Mouse (Mus musculus): Measurements from ENCODE around the gene Rab3d. TPM values are rescaled to one million over a fixed set of nuclear protein-coding genes. Genes with fewer than 3 reads are reported as not detected.
A peak's percentile ranks its signal among the peaks of the same experiment; 100 is the strongest.

Gene Rab3d
- total and polyA plus RNA-seq, 3 experiments = 22.9 to 44.2 TPM; not detected in 1

- TF ChIP-seq USF2 (IDR thresholded peaks at IDR 0.05; ENCODE audit: borderline replicate concordance in 1 of 2, insufficient read depth in 1 of 2, low read depth in 1 of 2, low read length in 2 of 2) (no peak), CHD1 (IDR thresholded peaks at IDR 0.05; ENCODE audit: low read depth, low read length) (no peak), ZMIZ1 (IDR thresholded peaks at IDR 0.05; ENCODE audit: low read depth, low read length) (no peak), BHLHE40 (IDR thresholded peaks at IDR 0.05; ENCODE audit: borderline replicate concordance, low read depth, low read length) (peak; percentile 85), CHD2 (IDR thresholded peaks at IDR 0.05; ENCODE audit: low read length) (peak; percentile 43), MXI1 (IDR thresholded peaks at IDR 0.05; ENCODE audit: low read depth, low read length) (peak; percentile 94), POLR2AphosphoS5 (IDR thresholded peaks at IDR 0.05; ENCODE audit: borderline replicate concordance, low read depth, low read length) (peak; percentile 88; the same call in 1 of the 2 replicates), ETS1 (IDR thresholded peaks at IDR 0.05; ENCODE audit: low read depth, low read length) (peak; percentile 99), CTCF (IDR thresholded peaks at IDR 0.05 in 2 of 3, conservative IDR thresholded peaks at IDR 0.05 in 1 of 3; ENCODE audit: control insufficient read depth in 1 of 3, insufficient read depth in 1 of 3, low read depth in 2 of 3, low read length in 3 of 3, poor library complexity in 1 of 3, severe bottlenecking in 1 of 3) (no peak)
These were observed 6.1 kb upstream of the Rab3d start (continued) for GRCm38 (mm10) chr9:21924099-21924493.

- Histone ChIP-seq H3K27ac (ENCODE audit: control insufficient read depth, low read depth, low read length) (peak overlapping the region; percentile 53), H3K4me3 (ENCODE audit: control insufficient read depth in 1 of 2, insufficient read depth in 1 of 2, low read depth in 2 of 2, low read length in 2 of 2) (no peak overlapping the region)
- no peak for DNase-seq (ENCODE audit: low read depth, low spot score)
- TF ChIP-seq USF1 (IDR thresholded peaks at IDR 0.05; ENCODE audit: low read depth, low read length) (no peak), MEF2A (IDR thresholded peaks at IDR 0.05; ENCODE audit: extremely low read depth, insufficient replicate concordance, low read depth, low read length, poor library complexity, severe bottlenecking) (no peak), MYC (IDR thresholded peaks at IDR 0.05; ENCODE audit: low read depth, low read length) (no peak), TCF12 (IDR thresholded peaks at IDR 0.05; ENCODE audit: low read depth, low read length) (peak; percentile 24; the same call in 1 of the 2 replicates), ETS1 (IDR thresholded peaks at IDR 0.05; ENCODE audit: low read depth, low read length) (0 out of 2 replicates have a peak, but pooled peaks have one; percentile 27), GATA1 (IDR thresholded peaks at IDR 0.05; ENCODE audit: low read depth, low read length) (0 out of 2 replicates have a peak, but pooled peaks have one; percentile 18), TBP (IDR thresholded peaks at IDR 0.05; ENCODE audit: low read depth, low read length) (no peak), NRF1 (IDR thresholded peaks at IDR 0.05; ENCODE audit: insufficient read depth, low read depth, low read length, poor library complexity, severe bottlenecking) (no peak), UBTF (IDR thresholded peaks at IDR 0.05; ENCODE audit: borderline replicate concordance, insufficient read depth, low read depth, low read length) (no peak), POLR2AphosphoS2 (IDR thresholded peaks at IDR 0.05; ENCODE audit: low read length) (peak; percentile 42; the same call in 1 of the 2 replicates), MAX (IDR thresholded peaks at IDR 0.05; ENCODE audit: low read length) (no peak; the same call in none of the 2 replicates), MAFK (IDR thresholded peaks at IDR 0.05; ENCODE audit: borderline replicate concordance, low read depth, low read length) (no peak), GABPA (IDR thresholded peaks at IDR 0.05; ENCODE audit: low read depth, low read length) (no peak), POLR2AphosphoS5 (IDR thresholded peaks at IDR 0.05; ENCODE audit: borderline replicate concordance, low read depth, low read length) (no peak), MYB (IDR thresholded peaks at IDR 0.05; ENCODE audit: low read depth, low read length) (no peak), JUND (IDR thresholded peaks at IDR 0.05; ENCODE audit: low read depth, low read length) (no peak), ZC3H11A (IDR thresholded peaks at IDR 0.05; ENCODE audit: low read depth, low read length) (peak; percentile 19; the same call in 1 of the 2 replicates), CHD1 (IDR thresholded peaks at IDR 0.05; ENCODE audit: low read depth, low read length) (no peak; the same call in 1 of the 2 replicates), MXI1 (IDR thresholded peaks at IDR 0.05; ENCODE audit: low read depth, low read length) (no peak), E2F4 (IDR thresholded peaks at IDR 0.05; ENCODE audit: borderline replicate concordance, low read depth, low read length) (no peak), ELF1 (IDR thresholded peaks at IDR 0.05; ENCODE audit: low read depth, low read length) (0 out of 2 replicates have a peak, but pooled peaks have one; percentile 1), CTCF (IDR thresholded peaks at IDR 0.05 in 2 of 3, conservative IDR thresholded peaks at IDR 0.05 in 1 of 3; ENCODE audit: control insufficient read depth in 1 of 3, insufficient read depth in 1 of 3, low read depth in 2 of 3, low read length in 3 of 3, poor library complexity in 1 of 3, severe bottlenecking in 1 of 3) (no peak), POLR2A (IDR thresholded peaks at IDR 0.05; ENCODE audit: control insufficient read depth in 1 of 2, insufficient read depth in 1 of 2, low read depth in 1 of 2, low read length in 2 of 2, poor library complexity in 1 of 2) (no peak), KAT2A (conservative IDR thresholded peaks at IDR 0.05; ENCODE audit: low read depth, low read length) (no peak), ZMIZ1 (IDR thresholded peaks at IDR 0.05; ENCODE audit: low read depth, low read length) (no peak), SMC3 (IDR thresholded peaks at IDR 0.05; ENCODE audit: low read depth, low read length) (no peak; the same call in 1 of the 2 replicates), HCFC1 (IDR thresholded peaks at IDR 0.05; ENCODE audit: low read depth, low read length) (no peak), BHLHE40 (IDR thresholded peaks at IDR 0.05; ENCODE audit: borderline replicate concordance, low read depth, low read length) (no peak), MAZ (IDR thresholded peaks at IDR 0.05; ENCODE audit: low read depth, low read length) (peak; percentile 53; the same call in 1 of the 2 replicates)
These were observed 5.6 kb upstream of the Rab3d start for GRCm38 (mm10) chr9:21923490-21924098.

More at GRCm38 (mm10) chr9:21923490-21924098, 5.6 kb upstream of the Rab3d start:
- Histone ChIP-seq H3K4me1 (ENCODE audit: control insufficient read depth in 1 of 2, insufficient read depth in 2 of 2, low read length in 2 of 2) (peaks cover 21 to 38% of the 10 kb centered on the region in 2 experiments), H3K9me3 (replicated peaks; ENCODE audit: insufficient read depth, low read length) (no peaks in the 10 kb centered on the region), H3K79me2 (ENCODE audit: control insufficient read depth, insufficient read depth, low read length, poor library complexity) (peaks cover 8% of the 10 kb centered on the region), H3K36me3 (ENCODE audit: control insufficient read depth in 1 of 2, insufficient read depth in 2 of 2, low read length in 2 of 2) (peaks cover 2 to 33% of the 10 kb centered on the region in 2 experiments), H3K9ac (ENCODE audit: control insufficient read depth, low read depth, low read length, poor library complexity, severe bottlenecking) (peak overlapping the region; percentile 9), H3K27me3 (ENCODE audit: control insufficient read depth in 1 of 2, insufficient read depth in 2 of 2, low read length in 2 of 2) (no peaks in the 10 kb centered on the region)
